Mouse (Mus musculus): Measurements from ENCODE around the gene Osbpl2. TPM values are rescaled to one million over a fixed set of nuclear protein-coding genes. Genes with fewer than 3 reads are reported as not detected.
A peak's percentile ranks its signal among the peaks of the same experiment; 100 is the strongest.

Osbpl2 gene
- polyA plus RNA-seq, 1 experiment from 2014 or later = 34.1 TPM

DNA sequence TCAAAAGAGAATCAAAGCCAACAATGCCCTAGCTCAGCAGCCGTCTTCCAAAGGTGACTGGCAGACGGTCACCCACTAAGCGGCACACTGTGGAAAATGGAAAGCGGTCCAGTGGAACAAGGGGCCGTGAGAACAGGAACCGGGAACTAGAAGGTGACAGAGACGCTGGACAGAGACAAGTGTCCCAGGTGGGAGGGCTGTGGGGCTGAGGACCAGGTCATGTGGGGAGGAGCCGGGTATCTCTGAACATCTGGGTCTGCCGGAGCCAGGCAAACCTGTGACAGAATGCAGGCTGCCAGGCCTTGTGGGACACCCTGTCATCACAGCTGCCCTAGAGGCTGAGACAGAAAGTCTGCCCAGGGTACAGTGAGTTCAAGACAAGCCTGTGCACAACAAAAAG is 85.4 kb downstream of the Osbpl2 start:
- H3K9me3 ChIP-seq = no peaks in the 10 kb centered on the region
- no peak for ATAC-seq (ENCODE audit: extremely low read depth, insufficient number of reproducible peaks, low FRiP score, low TSS enrichment)
- H3K4me1 ChIP-seq = peaks cover 14% of the 10 kb centered on the region; the same call in 1 of the 2 replicates
- no peak overlapping the region for H3K4me2 ChIP-seq
- H3K9ac ChIP-seq = no peak overlapping the region
- H3K27ac ChIP-seq (replicated peaks) = no peak overlapping the region
- no peak overlapping the region for H3K4me3 ChIP-seq
- peaks cover 36% of the 10 kb centered on the region for H3K36me3 ChIP-seq
- no peaks in the 10 kb centered on the region for H3K27me3 ChIP-seq (replicated peaks)
- WGBS = 59% methylated on average over 9 of the region's 9 CpGs

DNA sequence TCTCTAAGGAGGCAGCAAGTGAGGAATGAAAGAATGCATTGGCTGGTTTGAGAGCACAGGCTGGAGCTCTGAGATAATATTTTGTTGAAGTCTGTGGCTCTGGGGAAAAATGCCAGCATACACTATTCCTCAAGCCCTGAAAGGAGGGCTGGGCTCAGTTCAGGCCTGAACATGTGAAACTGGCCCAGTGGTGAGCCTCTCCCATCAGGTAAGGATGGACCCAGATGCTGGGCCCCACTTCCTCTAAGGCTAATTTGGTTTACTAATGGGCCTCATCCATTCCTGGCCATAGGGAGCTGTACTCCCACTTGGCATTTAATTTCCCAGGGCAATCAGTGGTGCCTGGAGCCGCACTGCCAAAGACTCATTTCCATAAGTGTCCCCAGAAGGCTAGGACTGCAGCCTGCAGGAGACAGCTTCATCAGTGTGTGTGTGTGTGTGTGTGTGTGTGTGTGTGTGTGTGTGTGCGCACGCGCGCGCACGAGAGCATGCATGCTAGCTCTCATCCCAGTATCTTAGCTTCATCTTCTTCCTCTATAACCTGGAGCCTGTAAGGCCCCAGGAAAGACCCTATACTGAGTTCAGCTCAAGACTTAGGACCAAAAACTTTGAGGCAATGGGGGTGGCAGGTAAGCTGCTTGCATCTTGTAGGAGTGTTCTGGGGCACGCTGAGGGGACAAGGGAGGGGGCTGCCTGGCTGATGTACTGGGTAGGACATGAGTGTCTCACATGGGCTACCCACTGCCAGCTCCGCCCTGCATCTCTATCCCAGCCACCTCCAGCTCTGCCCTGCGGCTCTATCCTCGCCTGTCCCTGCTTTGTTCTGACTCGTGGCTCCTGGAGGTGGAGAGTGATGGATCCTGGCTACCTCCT is 86.2 kb downstream of the Osbpl2 start:
- H3K36me3 ChIP-seq = peaks cover 36% of the 10 kb centered on the region
- ATAC-seq (ENCODE audit: extremely low read depth, insufficient number of reproducible peaks, low FRiP score, low TSS enrichment) = no peak
- no peak overlapping the region for H3K9ac ChIP-seq
- H3K9me3 ChIP-seq = no peaks in the 10 kb centered on the region
- H3K4me1 ChIP-seq = peaks cover 14% of the 10 kb centered on the region; the same call in 1 of the 2 replicates
- no peak overlapping the region for H3K27ac ChIP-seq (replicated peaks)
- 79% methylated on average over 12 of the region's 12 CpGs for WGBS
- no peak overlapping the region for H3K4me3 ChIP-seq
- no peak overlapping the region for H3K4me2 ChIP-seq
- H3K27me3 ChIP-seq (replicated peaks) = no peaks in the 10 kb centered on the region

- no peak for ATAC-seq (ENCODE audit: extremely low read depth, insufficient number of reproducible peaks, low FRiP score, low TSS enrichment)
- H3K9ac ChIP-seq = no peak overlapping the region
- no peak overlapping the region for H3K4me3 ChIP-seq
- H3K4me2 ChIP-seq = no peak overlapping the region
- H3K27ac ChIP-seq (replicated peaks) = no peak overlapping the region
- H3K4me1 ChIP-seq = peaks cover 14% of the 10 kb centered on the region; the same call in 1 of the 2 replicates
- no peaks in the 10 kb centered on the region for H3K9me3 ChIP-seq
- H3K27me3 ChIP-seq (replicated peaks) = no peaks in the 10 kb centered on the region
- 82% methylated on average over 2 of the region's 2 CpGs for WGBS
- peaks cover 33% of the 10 kb centered on the region for H3K36me3 ChIP-seq
These were observed 86.8 kb downstream of the Osbpl2 start for GRCm38 (mm10) chr2:180205956-180206280.

GRCm38 (mm10) chr2:180207840-180208239 is 88.7 kb downstream of the Osbpl2 start:
- 0 out of 2 replicates have a peak overlapping the region, but pooled peaks have one; percentile 14 for H3K9ac ChIP-seq
- H3K36me3 ChIP-seq = peaks cover 22% of the 10 kb centered on the region
- peaks cover 3% of the 10 kb centered on the region for H3K9me3 ChIP-seq

GRCm38 (mm10) chr2:180208976-180209375 is 89.9 kb downstream of the Osbpl2 start:
- no peak overlapping the region for H3K27ac ChIP-seq (replicated peaks)
- H3K4me2 ChIP-seq = no peak overlapping the region
- H3K27me3 ChIP-seq (replicated peaks) = no peaks in the 10 kb centered on the region
- H3K9ac ChIP-seq = no peak overlapping the region
- peaks cover 3% of the 10 kb centered on the region for H3K9me3 ChIP-seq
- peaks cover 14% of the 10 kb centered on the region; the same call in 1 of the 2 replicates for H3K4me1 ChIP-seq
- no peak for ATAC-seq (ENCODE audit: extremely low read depth, insufficient number of reproducible peaks, low FRiP score, low TSS enrichment)
- 67% methylated on average over 1 of the region's 1 CpGs for WGBS
- peaks cover 25% of the 10 kb centered on the region for H3K36me3 ChIP-seq
- no peak overlapping the region for H3K4me3 ChIP-seq

More at GRCm38 (mm10) chr2:180207840-180208239, 88.7 kb downstream of the Osbpl2 start:
- Histone ChIP-seq H3K4me1 (peaks cover 14% of the 10 kb centered on the region; the same call in 1 of the 2 replicates), H3K27me3 (replicated peaks) (no peaks in the 10 kb centered on the region), H3K27ac (replicated peaks) (peak overlapping the region; percentile 37; the same call in 1 of the 2 replicates), H3K4me2 (no peak overlapping the region), H3K4me3 (no peak overlapping the region)
- 59% methylated on average over 7 of the region's 7 CpGs for WGBS
- no peak for ATAC-seq (ENCODE audit: extremely low read depth, insufficient number of reproducible peaks, low FRiP score, low TSS enrichment)

DNA sequence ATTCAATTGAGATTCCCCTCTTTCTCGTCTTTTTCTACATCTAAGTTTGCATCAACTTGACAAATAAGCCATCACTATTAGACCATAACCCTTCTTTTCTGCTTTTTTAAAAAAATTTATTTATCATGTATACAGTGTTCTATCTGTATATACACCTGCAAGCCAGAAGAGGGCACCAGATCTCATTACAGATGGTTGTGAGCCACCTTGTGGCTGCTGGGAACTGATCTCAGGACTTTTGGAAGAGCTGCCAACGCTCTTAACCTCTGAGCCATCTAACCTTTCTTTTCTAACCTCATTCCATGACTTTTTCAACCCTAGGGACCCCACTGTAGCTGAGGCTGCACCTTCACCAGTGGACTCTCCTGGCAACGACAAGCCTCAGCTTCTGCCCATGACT is 93.1 kb downstream of the Osbpl2 start:
- ATAC-seq (ENCODE audit: extremely low read depth, insufficient number of reproducible peaks, low FRiP score, low TSS enrichment) = no peak
- 85% methylated on average over 3 of the region's 3 CpGs for WGBS
- no peak overlapping the region for H3K9ac ChIP-seq
- peaks cover 3% of the 10 kb centered on the region for H3K9me3 ChIP-seq
- H3K27me3 ChIP-seq (replicated peaks) = no peaks in the 10 kb centered on the region
- H3K4me3 ChIP-seq = no peak overlapping the region
- H3K4me1 ChIP-seq = peaks cover 38% of the 10 kb centered on the region
- H3K27ac ChIP-seq (replicated peaks) = no peak overlapping the region
- H3K36me3 ChIP-seq = peaks cover 8% of the 10 kb centered on the region
- H3K4me2 ChIP-seq = no peak overlapping the region

Small RNA genes within 50 kb of the gene (microRNA-seq; reads per million reads assigned to microRNA genes)
- gene Mir7005 = not detected

Other genes with a start within 250 kb of the Osbpl2 start
- gene Taf4, start 142.7 kb upstream of the Osbpl2 start, polyA plus RNA-seq (2015; fragmentation: Nextera tagmentation; extraction: Ambion mirVana) = 1.7 and 1.9 TPM in 2 replicates
- 4.8 and 5.3 TPM in 2 replicates for gene Lsm14b, start 94.3 kb upstream of the Osbpl2 start, polyA plus RNA-seq (2015; fragmentation: Nextera tagmentation; extraction: Ambion mirVana)
- 382 and 477 TPM in 2 replicates for gene Psma7, start 76.9 kb upstream of the Osbpl2 start, polyA plus RNA-seq (2015; fragmentation: Nextera tagmentation; extraction: Ambion mirVana)
- 2.5 and 3.0 TPM in 2 replicates for gene Ss18l1, start 76.8 kb upstream of the Osbpl2 start, polyA plus RNA-seq (2015; fragmentation: Nextera tagmentation; extraction: Ambion mirVana)
- gene Mtg2, start 48.7 kb upstream of the Osbpl2 start, polyA plus RNA-seq (2015; fragmentation: Nextera tagmentation; extraction: Ambion mirVana) = 23.9 and 24.8 TPM in 2 replicates
- not detected in 2 replicates for gene Hrh3, start 14.8 kb upstream of the Osbpl2 start, polyA plus RNA-seq (2015; fragmentation: Nextera tagmentation; extraction: Ambion mirVana)
- 150 and 155 TPM in 2 replicates for gene Adrm1, start 52.2 kb downstream of the Osbpl2 start, polyA plus RNA-seq (2015; fragmentation: Nextera tagmentation; extraction: Ambion mirVana)
- 21.6 and 22.5 TPM in 2 replicates for gene Lama5, start 106.6 kb downstream of the Osbpl2 start, polyA plus RNA-seq (2015; fragmentation: Nextera tagmentation; extraction: Ambion mirVana)
- 332 and 351 TPM in 2 replicates for gene Rps21, start 138.1 kb downstream of the Osbpl2 start, polyA plus RNA-seq (2015; fragmentation: Nextera tagmentation; extraction: Ambion mirVana)
- 9.0 and 9.3 TPM in 2 replicates for gene Cables2, start 154.2 kb downstream of the Osbpl2 start, polyA plus RNA-seq (2015; fragmentation: Nextera tagmentation; extraction: Ambion mirVana)
- 0.05 and 0.08 TPM in 2 replicates for gene Rbbp8nl, start 170.6 kb downstream of the Osbpl2 start, polyA plus RNA-seq (2015; fragmentation: Nextera tagmentation; extraction: Ambion mirVana)
- gene Gata5, start 215.4 kb downstream of the Osbpl2 start, polyA plus RNA-seq (2015; fragmentation: Nextera tagmentation; extraction: Ambion mirVana) = 11.8 and 14.7 TPM in 2 replicates